Mouse (Mus musculus) lung, adult 2 months (tissue): Measurements from ENCODE around the gene Gm5168. TPM values are rescaled to one million over a fixed set of nuclear protein-coding genes. Genes with fewer than 3 reads are reported as not detected.
"Not testable (repeated sequence)": the region's sequence is repeated elsewhere in the genome, so short reads cannot be mapped to it uniquely, and the experiment has no call there.

ENCODE experiments used
- DNase-seq: peaks from one replicate; pipeline ENCODE4 v3.0.0; 2022
- H3K4me1 ChIP-seq: fragments of 200-500 bp; 2 replicates; pipeline ENCODE4 v1.6.1; 2011; ENCODE audit warnings: low read length; ENCODE audit not compliant: control insufficient read depth, insufficient read depth
- H3K4me3 ChIP-seq: fragments of 200-500 bp; replicated peaks from 2 replicates; pipeline ENCODE3; 2011; ENCODE audit warnings: low read depth, mild to moderate bottlenecking, control low read depth, low read length; ENCODE audit errors: extremely low read depth
- WGBS: fragments of 180-500 bp; shearing (Covaris S2); methylation state at CpG from one replicate; pipeline ENCODE4 v1.1.7; 2018; 5-methylcytosine and 5-hydroxymethylcytosine counted together
- polyA plus RNA-seq: library from polyadenylated mRNA; depleted of rRNA; stranded (reverse); fragments of >200 nt; gene quantifications from 2 replicates; pipeline ENCODE4 v1.2.3, GENCODE M21; 2012; rRNA removed

Gene Gm5168
- polyA plus RNA-seq, result not detected in 2 replicates

GRCm38 (mm10) chrX:26050941-26051340 lies at the start of gene Gm5168:
Gene Gm5168, minus strand, starts transcription at chrX:26051041.
- not testable (repeated sequence) for DNase-seq, H3K4me3 ChIP-seq, H3K4me1 ChIP-seq
- 78% methylated on average over 2 of the region's 3 CpGs for WGBS

Other genes with a start within 250 kb of the Gm5168 start
- gene Gm2012, start 180.3 kb upstream of the Gm5168 start, polyA plus RNA-seq, result not detected in 2 replicates